Mouse (Mus musculus) small intestine, adult 2 months (tissue): ENCODE results near the gene Kbtbd12.

Experiments
- CTCF ChIP-seq: fragments of 200-500 bp; IDR thresholded peaks from 2 replicates; pipeline ENCODE4 v1.5.1; 2012; ENCODE audit warnings: low read depth, mild to moderate bottlenecking, control low read depth, inconsistent platforms, low read length, moderate library complexity, mixed read lengths; ENCODE audit not compliant: insufficient replicate concordance, insufficient read length; ENCODE audit errors: extremely low read depth
- POLR2A ChIP-seq: fragments of 200-500 bp; IDR thresholded peaks from 2 replicates; pipeline ENCODE4 v1.6.1; 2012; ENCODE audit warnings: low read depth, mild to moderate bottlenecking, control low read depth, inconsistent platforms, low read length, moderate library complexity

DNA sequence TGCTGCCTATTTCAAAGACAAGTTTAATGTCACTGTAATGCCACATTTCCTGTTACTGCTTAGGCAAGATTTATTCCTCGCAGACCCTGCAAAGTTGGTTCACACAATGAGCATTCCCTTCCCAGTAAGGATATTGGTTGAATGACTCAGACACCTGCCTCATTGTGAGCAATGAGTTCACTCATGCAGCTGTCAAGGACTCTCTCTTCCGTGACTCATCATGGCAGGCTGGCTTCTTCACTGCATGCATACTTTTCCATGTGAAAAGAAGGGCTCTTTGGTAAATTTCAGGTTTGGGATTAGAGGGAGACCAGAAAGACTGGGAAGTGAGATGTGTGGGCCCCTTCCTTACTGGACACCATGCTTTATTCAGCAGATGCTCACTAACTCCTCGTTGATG lies 50.7 kb downstream of the Kbtbd12 start:
- TF ChIP-seq CTCF, result no peak
- TF ChIP-seq POLR2A, result no peak
